Mouse (Mus musculus) liver, embryonic 14.5 days (tissue): ENCODE results near the gene 4930556J24Rik. TPM values are rescaled to one million over a fixed set of nuclear protein-coding genes. Genes with fewer than 3 reads are reported as not detected.

Source experiments
- ATAC-seq: fragments of 200-750 bp; cut with Nextera tagmentation; 2 replicates; pipeline ENCODE4 v1.8.0; 2017; ENCODE audit warnings: moderate number of reproducible peaks, mild to moderate bottlenecking, moderate library complexity; ENCODE audit not compliant: insufficient read depth
- DNase-seq, 3 experiments: peaks; one replicate each; pipeline ENCODE4 v3.0.0-alpha.2; 2012 to 2013; ENCODE audit warnings: low read depth in 3 of 3, low spot score in 3 of 3
- H3K27ac ChIP-seq: fragments of 300-500 bp; sonication (generic); 2 replicates; pipeline ENCODE4 v1.5.1; 2014; ENCODE audit warnings: moderate library complexity, mild to moderate bottlenecking, control low read depth, inconsistent platforms
- H3K27me3 ChIP-seq: fragments of 300-500 bp; sonication (generic); 2 replicates; pipeline ENCODE4 v1.6.1; 2014; ENCODE audit warnings: mild to moderate bottlenecking, low read length, moderate library complexity; ENCODE audit not compliant: control insufficient read depth, insufficient read depth
- H3K36me3 ChIP-seq: fragments of 300-500 bp; sonication (generic); replicated peaks from 2 replicates; pipeline ENCODE4 v1.6.1; 2014; ENCODE audit warnings: low read depth; ENCODE audit not compliant: control insufficient read depth, insufficient read depth
- H3K4me1 ChIP-seq, 2 experiments: fragments of 200-500 bp in 1 of 2; fragments of 300-500 bp in 1 of 2; sonication (generic) in 1 of 2; replicated peaks; 2 replicates each; pipeline ENCODE4 v1.6.1; 2012 to 2014; ENCODE audit warnings: antibody characterized with exemption in 1 of 2, inconsistent platforms in 1 of 2, low read length in 1 of 2; ENCODE audit not compliant: control insufficient read depth in 2 of 2, insufficient read depth in 2 of 2
- H3K4me2 ChIP-seq: fragments of 300-500 bp; sonication (generic); 2 replicates; pipeline ENCODE4 v1.6.1; 2014; ENCODE audit warnings: low read depth, mild to moderate bottlenecking, control low read depth, moderate library complexity
- H3K4me3 ChIP-seq, 2 experiments: fragments of 200-500 bp in 1 of 2; fragments of 300-500 bp in 1 of 2; sonication (generic) in 1 of 2; 2 replicates each; pipeline ENCODE4 v1.5.1; 2012 to 2014; ENCODE audit warnings: low read depth in 2 of 2, low read length in 2 of 2, mild to moderate bottlenecking in 2 of 2, control low read depth in 1 of 2, inconsistent platforms in 1 of 2, moderate library complexity in 1 of 2; ENCODE audit not compliant: insufficient read depth in 1 of 2
- H3K9ac ChIP-seq: fragments of 300-500 bp; sonication (generic); replicated peaks from 2 replicates; pipeline ENCODE4 v1.6.1; 2014; ENCODE audit warnings: mild to moderate bottlenecking, control low read depth, moderate library complexity
- H3K9me3 ChIP-seq: fragments of 300-500 bp; sonication (generic); 2 replicates; pipeline ENCODE4 v1.6.1; 2016; ENCODE audit warnings: low read length, mixed read lengths; ENCODE audit not compliant: control insufficient read depth
- CTCF ChIP-seq: IDR thresholded peaks from 2 replicates; pipeline ENCODE4 v1.5.1; 2016; ENCODE audit warnings: antibody characterized with exemption, low read depth, control low read depth
- EP300 ChIP-seq: IDR thresholded peaks from 2 replicates; pipeline ENCODE4 v1.6.1; 2016; ENCODE audit warnings: antibody characterized with exemption, low read depth
- WGBS: fragments of 180-500 bp; shearing (Covaris S2); extraction: QIAGEN DNeasy Blood & Tissue Kit; methylation state at CpG from one replicate; pipeline ENCODE4 v1.1.7; 2014; ENCODE audit not compliant: insufficient replicate concordance; 5-methylcytosine and 5-hydroxymethylcytosine counted together
- polyA plus RNA-seq, 2 experiments: library from polyadenylated mRNA; depleted of rRNA in 1 of 2; stranded (reverse) in 1 of 2; unstranded in 1 of 2; fragments of >200 nt; fragmentation: Nextera tagmentation in 1 of 2; extraction: Ambion mirVana in 1 of 2; gene quantifications; 2 replicates each; pipeline versions ENCODE4 v1.2.1 to v1.2.3; 2012 to 2014

The 4930556J24Rik gene
- polyA plus RNA-seq, 2 experiments = not detected

DNA sequence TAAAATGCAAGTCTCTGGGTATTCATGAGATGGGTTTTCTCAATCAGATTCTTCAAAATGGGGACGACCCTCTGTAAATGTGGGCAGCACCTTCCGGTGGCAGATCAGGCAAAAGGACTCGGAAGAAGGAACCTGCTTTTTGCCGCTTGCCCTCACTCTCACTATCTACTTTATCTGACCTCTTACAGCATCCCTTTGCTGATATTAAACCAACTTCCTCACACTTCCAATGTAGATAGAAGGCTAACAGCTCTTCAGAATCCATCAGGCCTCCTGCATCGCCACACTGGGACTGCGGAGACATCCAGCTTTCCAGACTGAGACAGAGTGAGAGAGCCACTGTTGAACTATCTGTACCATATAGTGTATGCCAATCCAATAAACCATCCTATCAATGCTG, 53.8 kb downstream of the 4930556J24Rik start:
- TF ChIP-seq CTCF (no peak), EP300 (no peak)
- H3K9me3 ChIP-seq = no peaks in the 10 kb centered on the region
- DNase-seq (no peak), ATAC-seq (no peak)
- no peaks in the 10 kb centered on the region for H3K4me1 ChIP-seq
- H3K36me3 ChIP-seq = no peaks in the 10 kb centered on the region
- H3K27ac ChIP-seq = no peak overlapping the region
- no peak overlapping the region for H3K4me2 ChIP-seq
- no peak overlapping the region for H3K4me3 ChIP-seq
- WGBS = 77% methylated on average over 6 of the region's 6 CpGs
- no peak overlapping the region for H3K9ac ChIP-seq
- no peaks in the 10 kb centered on the region for H3K27me3 ChIP-seq

DNA sequence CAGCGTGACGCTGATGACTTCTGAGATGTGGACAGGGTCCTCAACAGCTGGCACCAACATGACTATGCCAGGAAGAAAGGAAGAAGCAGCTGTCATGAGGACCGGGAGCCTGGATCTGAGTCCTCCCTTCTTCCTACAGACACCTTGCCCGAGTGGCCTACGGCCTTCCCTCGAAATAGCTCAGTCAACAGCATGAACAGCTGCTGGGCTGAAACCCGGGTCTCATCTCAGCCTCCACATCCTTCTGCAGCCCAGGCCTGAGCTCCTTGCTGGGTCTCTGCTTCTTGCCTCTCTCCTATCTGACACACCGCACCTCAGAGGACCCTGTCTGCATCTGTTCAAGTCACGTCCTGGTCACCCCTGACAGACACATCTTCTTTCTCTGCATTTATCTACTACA, 54.5 kb downstream of the 4930556J24Rik start:
- ATAC-seq = no peak
- 77% methylated on average over 9 of the region's 9 CpGs for WGBS

DNA sequence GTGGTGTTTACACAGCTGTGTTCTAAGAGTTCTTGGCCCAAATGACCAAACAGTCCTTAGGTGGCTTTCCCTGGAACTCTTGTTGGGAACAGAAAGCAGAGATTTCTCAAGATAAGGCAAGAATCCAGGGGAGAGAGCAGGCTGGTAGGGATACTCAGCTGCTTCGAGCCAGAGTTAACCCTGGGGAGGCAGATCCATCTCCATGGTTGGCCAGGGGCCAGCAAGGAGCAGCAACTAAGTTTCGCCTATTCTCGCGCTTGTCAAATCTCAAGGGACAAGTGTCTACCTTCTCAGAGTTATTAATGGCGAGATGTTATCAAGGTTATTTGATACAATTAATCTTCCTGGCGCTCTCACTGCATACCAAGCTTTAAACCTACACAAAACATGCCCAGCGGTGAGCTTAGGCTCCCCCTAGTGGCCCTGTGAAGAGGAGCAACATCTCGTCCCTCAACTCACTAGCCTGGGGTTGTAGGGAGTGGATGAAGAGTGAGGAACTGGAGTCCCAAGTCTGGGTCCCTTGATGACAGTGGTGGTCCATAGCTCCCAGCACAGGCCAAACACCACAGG, 55.2 kb downstream of the 4930556J24Rik start:
- H3K4me2 ChIP-seq = no peak overlapping the region
- no peaks in the 10 kb centered on the region for H3K4me1 ChIP-seq
- peak; percentile 86 for TF ChIP-seq CTCF
- no peak for TF ChIP-seq EP300
- H3K27me3 ChIP-seq = no peaks in the 10 kb centered on the region
- DNase-seq (peak in 2 of 3 experiments; percentile 25 to 26), ATAC-seq (no peak)
- no peak overlapping the region for H3K27ac ChIP-seq
- no peaks in the 10 kb centered on the region for H3K9me3 ChIP-seq
- no peaks in the 10 kb centered on the region for H3K36me3 ChIP-seq
- WGBS = 29% methylated on average over 8 of the region's 8 CpGs
- H3K9ac ChIP-seq = no peak overlapping the region
- H3K4me3 ChIP-seq = no peak overlapping the region

More for the DNA sequence above, 54.5 kb downstream of the 4930556J24Rik start:
- Histone ChIP-seq H3K4me1 (no peaks in the 10 kb centered on the region), H3K9me3 (no peaks in the 10 kb centered on the region), H3K36me3 (no peaks in the 10 kb centered on the region), H3K27ac (no peak overlapping the region), H3K4me3 (no peak overlapping the region), H3K9ac (no peak overlapping the region), H3K4me2 (no peak overlapping the region), H3K27me3 (no peaks in the 10 kb centered on the region)
- no peak for TF ChIP-seq CTCF
- no peak for TF ChIP-seq EP300
- no peak for DNase-seq

DNA sequence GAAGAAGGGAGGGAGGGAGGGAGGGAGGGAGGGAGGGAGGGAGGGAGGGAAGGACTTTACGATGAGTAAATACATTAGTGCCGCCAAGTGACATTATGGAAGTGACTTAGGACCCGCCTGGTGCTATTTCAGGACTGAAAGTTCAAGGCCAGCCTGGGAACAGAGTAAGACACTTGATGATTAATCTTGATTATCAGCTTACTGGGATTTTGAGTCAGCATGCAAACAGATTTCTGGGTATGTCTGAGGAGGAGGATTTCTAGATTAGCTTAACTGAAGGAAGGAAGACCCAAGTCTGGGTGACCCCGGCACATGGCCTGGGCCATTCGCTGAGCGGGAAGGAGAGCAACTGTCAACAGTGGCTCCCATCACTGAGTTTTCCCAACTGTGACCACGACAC, 56.1 kb downstream of the 4930556J24Rik start:
- Histone ChIP-seq H3K4me1 (no peaks in the 10 kb centered on the region), H3K27me3 (no peaks in the 10 kb centered on the region), H3K27ac (no peak overlapping the region), H3K9me3 (no peaks in the 10 kb centered on the region), H3K36me3 (no peaks in the 10 kb centered on the region), H3K9ac (no peak overlapping the region), H3K4me3 (no peak overlapping the region), H3K4me2 (no peak overlapping the region)
- 82% methylated on average over 7 of the region's 7 CpGs for WGBS
- DNase-seq = no peak
- ATAC-seq = no peak
- TF ChIP-seq EP300 (no peak), CTCF (no peak)

DNA sequence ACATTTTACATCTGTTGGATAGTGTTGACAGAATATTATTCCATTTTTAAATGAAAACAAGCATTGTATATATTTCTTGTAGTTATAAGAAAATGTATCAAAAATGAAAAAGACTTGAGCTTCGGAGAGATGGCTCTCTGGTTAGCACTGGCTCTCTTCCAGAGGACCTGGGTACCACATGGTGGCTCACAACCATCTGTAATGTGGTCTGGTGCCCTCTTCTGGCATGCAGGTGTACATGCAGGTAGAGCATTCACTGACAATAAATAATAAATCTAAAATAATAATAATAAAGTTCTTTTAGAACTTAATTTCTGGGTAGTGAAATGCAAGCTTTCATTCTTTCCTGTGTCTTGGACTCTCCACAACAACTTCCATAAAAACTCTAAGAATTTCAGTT, 57.8 kb downstream of the 4930556J24Rik start:
- ATAC-seq (no peak), DNase-seq (no peak)
- no peaks in the 10 kb centered on the region for H3K9me3 ChIP-seq
- peak; percentile 62 for TF ChIP-seq CTCF
- no peak for TF ChIP-seq EP300
- no peak overlapping the region for H3K4me3 ChIP-seq
- H3K4me2 ChIP-seq = no peak overlapping the region
- no peaks in the 10 kb centered on the region for H3K36me3 ChIP-seq
- H3K4me1 ChIP-seq = peaks cover 4 to 6% of the 10 kb centered on the region in 2 experiments; a peak in 3 of 4 replicates
- WGBS = 29% methylated on average over 1 of the region's 1 CpGs
- H3K27me3 ChIP-seq = peaks cover 7% of the 10 kb centered on the region
- H3K27ac ChIP-seq = no peak overlapping the region
- H3K9ac ChIP-seq = no peak overlapping the region
